Comparison of ENCODE assay signal across 12 mouse cellular contexts in the genomic region with DNA sequence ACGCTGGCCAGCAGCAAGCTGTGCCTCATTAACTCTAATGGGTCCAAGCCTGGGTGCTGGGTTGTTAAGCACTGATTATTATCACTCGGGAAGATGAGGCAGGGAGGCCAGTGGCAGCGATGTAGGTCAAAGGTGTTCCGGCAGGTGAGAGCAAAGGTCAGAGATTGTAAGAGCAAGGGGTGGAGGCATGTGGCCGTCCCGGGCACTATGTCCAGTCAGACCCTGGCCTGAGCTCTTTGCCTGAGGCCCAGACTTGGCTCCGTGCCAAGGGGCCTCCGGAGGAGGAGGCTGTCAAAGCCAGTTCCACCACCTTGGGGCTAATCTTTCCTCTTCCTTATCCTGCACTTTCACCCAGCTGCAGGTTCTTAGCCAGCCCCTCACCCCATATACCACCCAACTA. TPM values are rescaled to one million over a fixed set of nuclear protein-coding genes. Genes with fewer than 3 reads are reported as not detected.
A peak's percentile ranks its signal among the peaks of the same experiment; 100 is the strongest.
DNase-seq lines count a peak whose midpoint lies in the region; ATAC-seq lines count a peak whose summit lies in the region.
"Had no signal": no experiment of that assay in that cellular context is flagged by ENCODE, and none has a peak within 500 bp of the region (broad histone marks: within the 10 kb centered on the region; RNA-seq: fewer than 3 reads in every experiment).

No protein-coding gene starts in this region.

- 0 out of 2 replicates have a peak overlapping the region, but pooled peaks have one; percentile 9 for H3K4me2 ChIP-seq in limb, embryonic 13.5 days (replicated peaks)
- H3K4me2 ChIP-seq in embryonic facial prominence, embryonic 15.5 days (replicated peaks): peak overlapping the region; percentile 90
- peak overlapping the region; percentile 84 for H3K4me2 ChIP-seq in stomach, embryonic 16.5 days (ENCODE audit: low read depth, low read length)

- H3K4me1 ChIP-seq in limb, embryonic 13.5 days: peaks cover 36% of the 10 kb centered on the region
- H3K4me1 ChIP-seq in limb, embryonic 10.5 days: peaks cover 36% of the 10 kb centered on the region
- peaks cover 26% of the 10 kb centered on the region for H3K4me1 ChIP-seq in embryonic facial prominence, embryonic 15.5 days
- peaks cover 13% of the 10 kb centered on the region; the same call in 1 of the 2 replicates for H3K4me1 ChIP-seq in stomach, embryonic 16.5 days (ENCODE audit: control insufficient read depth, insufficient read depth, low read length)

- 40% methylated on average over 8 of the region's 8 CpGs for WGBS in limb, embryonic 13.5 days
- WGBS in limb, embryonic 10.5 days: 54% methylated on average over 8 of the region's 8 CpGs
- 39% methylated on average over 8 of the region's 8 CpGs for WGBS in embryonic facial prominence, embryonic 15.5 days
- 41% methylated on average over 8 of the region's 8 CpGs for WGBS in stomach, embryonic 16.5 days

- H3K9ac ChIP-seq in limb, embryonic 13.5 days: no peak overlapping the region
- no peak overlapping the region for H3K9ac ChIP-seq in embryonic facial prominence, embryonic 15.5 days
- peak overlapping the region; percentile 72 for H3K9ac ChIP-seq in stomach, embryonic 16.5 days (ENCODE audit: low read length)
- H3K9ac ChIP-seq: forebrain, postnatal 0 days had no signal

- DNase-seq in limb, embryonic 10.5 days (ENCODE audit: low spot score): no peak
- peak; percentile 63 to 75 for DNase-seq in kidney, postnatal 4 days
- no peak for DNase-seq in thymus, postnatal 10 days (ENCODE audit: low spot score in 2 of 2)
- DNase-seq in right cerebral cortex, postnatal 25 days: no peak
- DNase-seq: adrenal gland, adult 2 months; cerebellum, adult 9-10 months; forebrain, postnatal 0 days; layer of hippocampus, adult 9-11 months had no signal

- no peaks in the 10 kb centered on the region for H3K9me3 ChIP-seq in limb, embryonic 13.5 days
- H3K9me3 ChIP-seq in limb, embryonic 10.5 days (replicated peaks): no peaks in the 10 kb centered on the region
- no peaks in the 10 kb centered on the region for H3K9me3 ChIP-seq in embryonic facial prominence, embryonic 15.5 days (replicated peaks)
- H3K9me3 ChIP-seq in stomach, embryonic 16.5 days (replicated peaks; ENCODE audit: control insufficient read depth, low read length): no peaks in the 10 kb centered on the region
- H3K9me3 ChIP-seq: megakaryocyte, embryonic 14.5 days had no signal

- no peak for ATAC-seq in limb, embryonic 13.5 days (ENCODE audit: low FRiP score, low read depth)
- no peak for ATAC-seq in embryonic facial prominence, embryonic 15.5 days (ENCODE audit: insufficient number of reproducible peaks, low FRiP score, low TSS enrichment, low read depth)
- ATAC-seq in stomach, embryonic 16.5 days (ENCODE audit: insufficient read depth, low FRiP score): peak; percentile 15; the same call in 1 of the 2 replicates
- ATAC-seq: forebrain, postnatal 0 days had no signal

- no peaks in the 10 kb centered on the region for H3K36me3 ChIP-seq in limb, embryonic 13.5 days
- H3K36me3 ChIP-seq in limb, embryonic 10.5 days: no peaks in the 10 kb centered on the region
- no peaks in the 10 kb centered on the region for H3K36me3 ChIP-seq in embryonic facial prominence, embryonic 15.5 days
- no peaks in the 10 kb centered on the region for H3K36me3 ChIP-seq in stomach, embryonic 16.5 days (ENCODE audit: control insufficient read depth, insufficient read depth, low read length)

- H3K27ac ChIP-seq in limb, embryonic 13.5 days: no peak overlapping the region
- no peak overlapping the region for H3K27ac ChIP-seq in limb, embryonic 10.5 days
- H3K27ac ChIP-seq in embryonic facial prominence, embryonic 15.5 days (replicated peaks): peak overlapping the region; percentile 60
- peak overlapping the region; percentile 66 for H3K27ac ChIP-seq in stomach, embryonic 16.5 days (ENCODE audit: low read length)

- H3K27me3 ChIP-seq in limb, embryonic 13.5 days: peaks cover 42% of the 10 kb centered on the region
- peaks cover 57% of the 10 kb centered on the region for H3K27me3 ChIP-seq in limb, embryonic 10.5 days (ENCODE audit: low read depth, poor library complexity, severe bottlenecking)
- peaks cover 19% of the 10 kb centered on the region; the same call in 1 of the 2 replicates for H3K27me3 ChIP-seq in embryonic facial prominence, embryonic 15.5 days
- H3K27me3 ChIP-seq in stomach, embryonic 16.5 days (ENCODE audit: control insufficient read depth, insufficient read depth, low read length): 0 out of 2 replicates have a peak, but pooled peaks cover 4% of the 10 kb centered on the region

- H3K4me3 ChIP-seq in limb, embryonic 13.5 days: no peak overlapping the region
- H3K4me3 ChIP-seq in limb, embryonic 10.5 days: no peak overlapping the region
- peak overlapping the region; percentile 46 for H3K4me3 ChIP-seq in embryonic facial prominence, embryonic 15.5 days (replicated peaks)
- H3K4me3 ChIP-seq in stomach, embryonic 16.5 days (replicated peaks; ENCODE audit: low read length): peak overlapping the region; percentile 49
- H3K4me3 ChIP-seq: megakaryocyte, embryonic 14.5 days had no signal

RNA-seq across cellular contexts. Expression of gene Aqp3, which starts 1.8 kb away (rescaled TPM):
- 6.7 and 7.7 TPM in 2 replicates for polyA plus RNA-seq in limb, embryonic 13.5 days (2015; fragmentation: Nextera tagmentation; extraction: Ambion mirVana)
- polyA plus RNA-seq in limb, embryonic 10.5 days (2016; fragmentation: Nextera tagmentation; extraction: Ambion mirVana): 3.9 and 4.4 TPM in 2 replicates
- 88.7 and 94.8 TPM in 2 replicates for polyA plus RNA-seq in embryonic facial prominence, embryonic 15.5 days (2015; fragmentation: Nextera tagmentation; extraction: Ambion mirVana)
- 101 and 127 TPM in 2 replicates for polyA plus RNA-seq in stomach, embryonic 16.5 days (2015; fragmentation: Nextera tagmentation; extraction: Ambion mirVana)

RNA-seq across cellular contexts. Expression of gene Nol6, which starts 28.1 kb away (rescaled TPM):
- 26.0 and 28.9 TPM in 2 replicates for polyA plus RNA-seq in limb, embryonic 13.5 days (2015; fragmentation: Nextera tagmentation; extraction: Ambion mirVana)
- polyA plus RNA-seq in limb, embryonic 10.5 days (2016; fragmentation: Nextera tagmentation; extraction: Ambion mirVana): 39.1 and 39.7 TPM in 2 replicates
- 25.0 and 28.1 TPM in 2 replicates for polyA plus RNA-seq in embryonic facial prominence, embryonic 15.5 days (2015; fragmentation: Nextera tagmentation; extraction: Ambion mirVana)
- polyA plus RNA-seq in stomach, embryonic 16.5 days (2015; fragmentation: Nextera tagmentation; extraction: Ambion mirVana): 24.2 and 27.1 TPM in 2 replicates

RNA-seq across cellular contexts. Expression of gene Ube2r2, which starts 39.4 kb away (rescaled TPM):
- 94.5 and 98.1 TPM in 2 replicates for polyA plus RNA-seq in limb, embryonic 13.5 days (2015; fragmentation: Nextera tagmentation; extraction: Ambion mirVana)
- 85.5 and 96.1 TPM in 2 replicates for polyA plus RNA-seq in limb, embryonic 10.5 days (2016; fragmentation: Nextera tagmentation; extraction: Ambion mirVana)
- 80.4 and 84.7 TPM in 2 replicates for polyA plus RNA-seq in embryonic facial prominence, embryonic 15.5 days (2015; fragmentation: Nextera tagmentation; extraction: Ambion mirVana)
- polyA plus RNA-seq in stomach, embryonic 16.5 days (2015; fragmentation: Nextera tagmentation; extraction: Ambion mirVana): 54.7 and 59.9 TPM in 2 replicates

RNA-seq across cellular contexts. Expression of gene Aqp7, which starts 48.2 kb away (rescaled TPM):
- 0.06 and 0.15 TPM in 2 replicates for polyA plus RNA-seq in limb, embryonic 13.5 days (2015; fragmentation: Nextera tagmentation; extraction: Ambion mirVana)
- polyA plus RNA-seq in limb, embryonic 10.5 days (2016; fragmentation: Nextera tagmentation; extraction: Ambion mirVana): 0.06 and 0.24 TPM in 2 replicates
- polyA plus RNA-seq in embryonic facial prominence, embryonic 15.5 days (2015; fragmentation: Nextera tagmentation; extraction: Ambion mirVana): 0.27 and 0.30 TPM in 2 replicates
- 0.40 and 0.45 TPM in 2 replicates for polyA plus RNA-seq in stomach, embryonic 16.5 days (2015; fragmentation: Nextera tagmentation; extraction: Ambion mirVana)
- polyA plus RNA-seq: forebrain, postnatal 0 days had no signal

Comparison
In these comparisons a context has a peak if more than half of its experiments do, and no peak if none do; other contexts are left out.
1. H3K27ac ChIP-seq: peak in embryonic facial prominence, embryonic 15.5 days (single experiment) and stomach, embryonic 16.5 days (single experiment); none in limb, embryonic 13.5 days (single experiment) and limb, embryonic 10.5 days (single experiment).
2. H3K4me2 ChIP-seq: peak in every context shown above with its lines; median percentile 90 in embryonic facial prominence, embryonic 15.5 days; 84 in stomach, embryonic 16.5 days; 9 in limb, embryonic 13.5 days.
3. H3K4me3 ChIP-seq: peak in embryonic facial prominence, embryonic 15.5 days (single experiment) and stomach, embryonic 16.5 days (single experiment); none in limb, embryonic 13.5 days (single experiment) and limb, embryonic 10.5 days (single experiment).
4. DNase-seq: peak in kidney, postnatal 4 days (2 of 2); none in limb, embryonic 10.5 days (single experiment), thymus, postnatal 10 days (0 of 2) and right cerebral cortex, postnatal 25 days (single experiment).
5. RNA of gene Aqp3, which starts 1.8 kb away (polyA plus RNA-seq): 101 to 127 TPM in stomach, embryonic 16.5 days and 88.7 to 94.8 TPM in embryonic facial prominence, embryonic 15.5 days; 6.7 to 7.7 TPM in limb, embryonic 13.5 days and 3.9 to 4.4 TPM in limb, embryonic 10.5 days; every median in the first group is over 10 times any median in the second.